Mouse (Mus musculus): ENCODE data around the gene Ankrd34b. TPM values are rescaled to one million over a fixed set of nuclear protein-coding genes. Genes with fewer than 3 reads are reported as not detected.
A peak's percentile ranks its signal among the peaks of the same experiment; 100 is the strongest.

The Ankrd34b gene
- polyA plus RNA-seq, 1 experiment from 2014 or later = 0.96 TPM

GRCm38 (mm10) chr13:92483348-92483747 is 57.7 kb downstream of the Ankrd34b start:
- ATAC-seq = peak; percentile 47
- Histone ChIP-seq H3K4me3 (replicated peaks; ENCODE audit: low read length) (peak overlapping the region; percentile 64), H3K27ac (ENCODE audit: low read length) (peak overlapping the region; percentile 72), H3K27me3 (replicated peaks; ENCODE audit: control insufficient read depth, insufficient read depth, low read length) (no peaks in the 10 kb centered on the region), H3K9me3 (ENCODE audit: control insufficient read depth, low read length) (no peaks in the 10 kb centered on the region), H3K9ac (replicated peaks; ENCODE audit: low read depth, low read length) (peak overlapping the region; percentile 66), H3K36me3 (ENCODE audit: control insufficient read depth, insufficient read depth) (peaks cover 1% of the 10 kb centered on the region; the same call in 1 of the 2 replicates), H3K4me1 (replicated peaks; ENCODE audit: control insufficient read depth, insufficient read depth, low read length) (peaks cover 6% of the 10 kb centered on the region; the same call in 1 of the 2 replicates), H3K4me2 (ENCODE audit: low read length) (peak overlapping the region; percentile 81)
- WGBS = 8% methylated on average over 3 of the region's 3 CpGs

GRCm38 (mm10) chr13:92483852-92484463 is 58.3 kb downstream of the Ankrd34b start, which contains the start of gene Fam151b:
TSS of gene Fam151b (minus strand) at chr13:92484015.
- H3K4me1 ChIP-seq (replicated peaks; ENCODE audit: control insufficient read depth, insufficient read depth, low read length) = peaks cover 6% of the 10 kb centered on the region; the same call in 1 of the 2 replicates
- H3K4me2 ChIP-seq (ENCODE audit: low read length) = peak within 1 kb of the TSS; percentile 81
- no peaks in the 10 kb centered on the region for H3K9me3 ChIP-seq (ENCODE audit: control insufficient read depth, low read length)
- H3K27ac ChIP-seq (ENCODE audit: low read length) = peak within 1 kb of the TSS; percentile 72
- peak within 1 kb of the TSS; percentile 66 for H3K9ac ChIP-seq (replicated peaks; ENCODE audit: low read depth, low read length)
- ATAC-seq = peak; percentile 99
- peaks cover 2% of the 10 kb centered on the region; the same call in 1 of the 2 replicates for H3K36me3 ChIP-seq (ENCODE audit: control insufficient read depth, insufficient read depth)
- H3K4me3 ChIP-seq (replicated peaks; ENCODE audit: low read length) = peak within 1 kb of the TSS; percentile 64
- WGBS = 4% methylated on average over 19 of the region's 19 CpGs
- no peaks in the 10 kb centered on the region for H3K27me3 ChIP-seq (replicated peaks; ENCODE audit: control insufficient read depth, insufficient read depth, low read length)

GRCm38 (mm10) chr13:92490817-92491216 is 65.1 kb downstream of the Ankrd34b start:
- no peak overlapping the region for H3K4me3 ChIP-seq (replicated peaks; ENCODE audit: low read length)
- H3K9ac ChIP-seq (replicated peaks; ENCODE audit: low read depth, low read length) = no peak overlapping the region
- 55% methylated on average over 4 of the region's 4 CpGs for WGBS

More at GRCm38 (mm10) chr13:92490817-92491216, 65.1 kb downstream of the Ankrd34b start:
- Histone ChIP-seq H3K4me2 (ENCODE audit: low read length) (no peak overlapping the region), H3K27me3 (replicated peaks; ENCODE audit: control insufficient read depth, insufficient read depth, low read length) (no peaks in the 10 kb centered on the region), H3K4me1 (replicated peaks; ENCODE audit: control insufficient read depth, insufficient read depth, low read length) (no peaks in the 10 kb centered on the region), H3K36me3 (ENCODE audit: control insufficient read depth, insufficient read depth) (peaks cover 10% of the 10 kb centered on the region), H3K9me3 (ENCODE audit: control insufficient read depth, low read length) (no peaks in the 10 kb centered on the region), H3K27ac (ENCODE audit: low read length) (no peak overlapping the region)
- ATAC-seq = 0 out of 2 replicates have a peak, but pooled peaks have one; percentile 33

Other genes with a start within 250 kb of the Ankrd34b start
- 1.1 TPM in 2 replicates for gene Gm20379, start 119.9 kb upstream of the Ankrd34b start, polyA plus RNA-seq (2015; fragmentation: Nextera tagmentation; extraction: Ambion mirVana)
- gene Dhfr, start 71.2 kb upstream of the Ankrd34b start, polyA plus RNA-seq (2015; fragmentation: Nextera tagmentation; extraction: Ambion mirVana) = 7.9 and 8.8 TPM in 2 replicates
- gene Msh3, start 70.9 kb upstream of the Ankrd34b start, polyA plus RNA-seq (2015; fragmentation: Nextera tagmentation; extraction: Ambion mirVana) = 30.4 and 31.5 TPM in 2 replicates
- gene Fam151b, start 58.1 kb downstream of the Ankrd34b start, polyA plus RNA-seq (2015; fragmentation: Nextera tagmentation; extraction: Ambion mirVana) = 0.18 and 0.27 TPM in 2 replicates
- gene Zfyve16, start 105.0 kb downstream of the Ankrd34b start, polyA plus RNA-seq (2015; fragmentation: Nextera tagmentation; extraction: Ambion mirVana) = 11.1 and 11.3 TPM in 2 replicates
- not detected in 2 replicates for gene Spz1, start 150.3 kb downstream of the Ankrd34b start, polyA plus RNA-seq (2015; fragmentation: Nextera tagmentation; extraction: Ambion mirVana)
- gene Serinc5, start 185.2 kb downstream of the Ankrd34b start, polyA plus RNA-seq (2015; fragmentation: Nextera tagmentation; extraction: Ambion mirVana) = 21.6 and 28.8 TPM in 2 replicates